ENCODE assay signal across 19 mouse cellular contexts in genomic region chr5:101591236-101591635, GRCm38 (mm10).
DNase-seq lines count a peak whose midpoint lies in the region; ATAC-seq lines count a peak whose summit lies in the region.
"Had no signal": no experiment of that assay in that cellular context is flagged by ENCODE, and none has a peak within 500 bp of the region (broad histone marks: within the 10 kb centered on the region; RNA-seq: fewer than 3 reads in every experiment).

No protein-coding gene starts in this region.

- no peak overlapping the region; the same call in 1 of the 2 replicates for H3K4me2 ChIP-seq in hindbrain, embryonic 11.5 days (replicated peaks; ENCODE audit: low read depth, low read length)
- no peak overlapping the region for H3K4me2 ChIP-seq in hindbrain, embryonic 14.5 days (replicated peaks)
- H3K4me2 ChIP-seq in neural tube, embryonic 12.5 days (replicated peaks), result peak overlapping the region; percentile 12; the same call in 1 of the 2 replicates
- H3K4me2 ChIP-seq in neural tube, embryonic 15.5 days, result no peak overlapping the region
- no peak overlapping the region for H3K4me2 ChIP-seq in intestine, embryonic 15.5 days (replicated peaks)
- H3K4me2 ChIP-seq: embryonic facial prominence, embryonic 12.5 days; forebrain, embryonic 15.5 days; heart, embryonic 11.5 days; heart, embryonic 15.5 days had no signal

- H3K4me1 ChIP-seq in hindbrain, embryonic 11.5 days (replicated peaks; ENCODE audit: control insufficient read depth, insufficient read depth, low read length), result no peaks in the 10 kb centered on the region
- H3K4me1 ChIP-seq in hindbrain, embryonic 14.5 days (replicated peaks; ENCODE audit: control insufficient read depth, insufficient read depth, low read length), result peaks cover 11% of the 10 kb centered on the region
- H3K4me1 ChIP-seq in neural tube, embryonic 12.5 days, result peaks cover 20% of the 10 kb centered on the region
- H3K4me1 ChIP-seq in neural tube, embryonic 15.5 days, result peaks cover 14% of the 10 kb centered on the region
- no peaks in the 10 kb centered on the region for H3K4me1 ChIP-seq in intestine, embryonic 15.5 days (replicated peaks)
- H3K4me1 ChIP-seq: embryonic facial prominence, embryonic 12.5 days; heart, embryonic 15.5 days had no signal

- 55% methylated on average over 5 of the region's 5 CpGs for WGBS in hindbrain, embryonic 11.5 days
- 35% methylated on average over 5 of the region's 5 CpGs for WGBS in hindbrain, embryonic 14.5 days
- WGBS in neural tube, embryonic 12.5 days, result 69% methylated on average over 5 of the region's 5 CpGs
- WGBS in neural tube, embryonic 15.5 days, result 49% methylated on average over 5 of the region's 5 CpGs
- 75% methylated on average over 5 of the region's 5 CpGs for WGBS in intestine, embryonic 15.5 days

- ATAC-seq in hindbrain, embryonic 11.5 days (ENCODE audit: low FRiP score), result peak; percentile 45
- ATAC-seq in hindbrain, embryonic 14.5 days (ENCODE audit: low FRiP score), result no peak
- 0 out of 2 replicates have a peak, but pooled peaks have one; percentile 14 for ATAC-seq in neural tube, embryonic 12.5 days (ENCODE audit: low FRiP score, low read depth)
- ATAC-seq in neural tube, embryonic 15.5 days (ENCODE audit: low FRiP score), result no peak
- ATAC-seq in intestine, embryonic 15.5 days, result no peak
- ATAC-seq: inflammation-experienced regulatory T-cells, adult 6 months had no signal

- peaks cover 7% of the 10 kb centered on the region for H3K27me3 ChIP-seq in hindbrain, embryonic 11.5 days (ENCODE audit: control insufficient read depth, insufficient read depth, low read length)
- peaks cover 60% of the 10 kb centered on the region for H3K27me3 ChIP-seq in hindbrain, embryonic 14.5 days (ENCODE audit: control insufficient read depth, insufficient read depth, low read length)
- peaks cover 36% of the 10 kb centered on the region for H3K27me3 ChIP-seq in neural tube, embryonic 12.5 days (replicated peaks)
- H3K27me3 ChIP-seq in neural tube, embryonic 15.5 days (replicated peaks), result peaks cover 41% of the 10 kb centered on the region
- H3K27me3 ChIP-seq in intestine, embryonic 15.5 days (replicated peaks), result no peaks in the 10 kb centered on the region
- H3K27me3 ChIP-seq: embryonic facial prominence, embryonic 12.5 days; heart, embryonic 15.5 days had no signal

- no peak overlapping the region for H3K4me3 ChIP-seq in hindbrain, embryonic 11.5 days (ENCODE audit: low read depth, low read length)
- no peak overlapping the region for H3K4me3 ChIP-seq in hindbrain, embryonic 14.5 days (replicated peaks; ENCODE audit: low read length)
- H3K4me3 ChIP-seq in neural tube, embryonic 12.5 days, result no peak overlapping the region
- no peak overlapping the region for H3K4me3 ChIP-seq in neural tube, embryonic 15.5 days (replicated peaks)
- no peak overlapping the region for H3K4me3 ChIP-seq in intestine, embryonic 15.5 days (replicated peaks)
- H3K4me3 ChIP-seq: embryonic facial prominence, embryonic 12.5 days; forebrain, embryonic 15.5 days; heart, adult 2 months; heart, embryonic 15.5 days had no signal

- no peaks in the 10 kb centered on the region for H3K9me3 ChIP-seq in hindbrain, embryonic 11.5 days (ENCODE audit: control insufficient read depth, low read length)
- no peaks in the 10 kb centered on the region for H3K9me3 ChIP-seq in hindbrain, embryonic 14.5 days (ENCODE audit: control insufficient read depth, low read length)
- no peaks in the 10 kb centered on the region for H3K9me3 ChIP-seq in neural tube, embryonic 12.5 days
- H3K9me3 ChIP-seq in neural tube, embryonic 15.5 days (replicated peaks), result no peaks in the 10 kb centered on the region
- H3K9me3 ChIP-seq in intestine, embryonic 15.5 days, result no peaks in the 10 kb centered on the region
- H3K9me3 ChIP-seq: embryonic facial prominence, embryonic 12.5 days; forebrain, embryonic 15.5 days; heart, embryonic 15.5 days had no signal

- peak; percentile 43 for DNase-seq in hindbrain, embryonic 11.5 days (ENCODE audit: low spot score)
- no peak for DNase-seq in hindbrain, embryonic 14.5 days (ENCODE audit: low spot score)
- DNase-seq in mesoderm, embryonic 11.5 days (ENCODE audit: low read depth, low spot score), result peak; percentile 54
- no peak for DNase-seq in kidney, postnatal 4 days
- DNase-seq: adrenal gland, postnatal 10 days; cerebellum, adult 11 months; cerebellum, adult 8-10 months; cerebellum, postnatal 25 days; gastrocnemius, postnatal 14 days; heart, adult 2 months; heart, postnatal 14 days had no signal

- no peak overlapping the region for H3K9ac ChIP-seq in hindbrain, embryonic 11.5 days (ENCODE audit: low read depth, low read length)
- H3K9ac ChIP-seq in hindbrain, embryonic 14.5 days, result no peak overlapping the region
- H3K9ac ChIP-seq in neural tube, embryonic 12.5 days, result no peak overlapping the region
- no peak overlapping the region for H3K9ac ChIP-seq in neural tube, embryonic 15.5 days (replicated peaks)
- H3K9ac ChIP-seq in intestine, embryonic 15.5 days, result no peak overlapping the region
- H3K9ac ChIP-seq: embryonic facial prominence, embryonic 12.5 days; forebrain, embryonic 15.5 days; heart, embryonic 15.5 days had no signal

- H3K27ac ChIP-seq in hindbrain, embryonic 11.5 days (ENCODE audit: low read depth, low read length), result peak overlapping the region; percentile 30; the same call in 1 of the 2 replicates
- no peak overlapping the region for H3K27ac ChIP-seq in hindbrain, embryonic 14.5 days
- no peak overlapping the region for H3K27ac ChIP-seq in neural tube, embryonic 12.5 days
- no peak overlapping the region for H3K27ac ChIP-seq in neural tube, embryonic 15.5 days (replicated peaks)
- no peak overlapping the region for H3K27ac ChIP-seq in intestine, embryonic 15.5 days
- H3K27ac ChIP-seq: embryonic facial prominence, embryonic 12.5 days; forebrain, embryonic 15.5 days; heart, adult 2 months; heart, embryonic 15.5 days had no signal

- no peaks in the 10 kb centered on the region for H3K36me3 ChIP-seq in hindbrain, embryonic 11.5 days (ENCODE audit: control insufficient read depth, insufficient read depth, low read length)
- no peaks in the 10 kb centered on the region for H3K36me3 ChIP-seq in hindbrain, embryonic 14.5 days (replicated peaks; ENCODE audit: control insufficient read depth, insufficient read depth)
- no peaks in the 10 kb centered on the region for H3K36me3 ChIP-seq in neural tube, embryonic 12.5 days
- H3K36me3 ChIP-seq in neural tube, embryonic 15.5 days, result no peaks in the 10 kb centered on the region
- H3K36me3 ChIP-seq in intestine, embryonic 15.5 days, result no peaks in the 10 kb centered on the region
- H3K36me3 ChIP-seq: embryonic facial prominence, embryonic 12.5 days; forebrain, embryonic 15.5 days; heart, embryonic 15.5 days had no signal

Comparison
In these comparisons a context has a peak if more than half of its experiments do, and no peak if none do; other contexts are left out.
1. ATAC-seq: peak in hindbrain, embryonic 11.5 days (single experiment) and neural tube, embryonic 12.5 days (single experiment); none in hindbrain, embryonic 14.5 days (single experiment), neural tube, embryonic 15.5 days (single experiment) and intestine, embryonic 15.5 days (single experiment).
2. DNase-seq: peak in hindbrain, embryonic 11.5 days (single experiment) and mesoderm, embryonic 11.5 days (single experiment); none in hindbrain, embryonic 14.5 days (single experiment) and kidney, postnatal 4 days (0 of 2).